Mouse (Mus musculus): Measurements from ENCODE around the gene Gm5485.

Gm5485 gene

DNA sequence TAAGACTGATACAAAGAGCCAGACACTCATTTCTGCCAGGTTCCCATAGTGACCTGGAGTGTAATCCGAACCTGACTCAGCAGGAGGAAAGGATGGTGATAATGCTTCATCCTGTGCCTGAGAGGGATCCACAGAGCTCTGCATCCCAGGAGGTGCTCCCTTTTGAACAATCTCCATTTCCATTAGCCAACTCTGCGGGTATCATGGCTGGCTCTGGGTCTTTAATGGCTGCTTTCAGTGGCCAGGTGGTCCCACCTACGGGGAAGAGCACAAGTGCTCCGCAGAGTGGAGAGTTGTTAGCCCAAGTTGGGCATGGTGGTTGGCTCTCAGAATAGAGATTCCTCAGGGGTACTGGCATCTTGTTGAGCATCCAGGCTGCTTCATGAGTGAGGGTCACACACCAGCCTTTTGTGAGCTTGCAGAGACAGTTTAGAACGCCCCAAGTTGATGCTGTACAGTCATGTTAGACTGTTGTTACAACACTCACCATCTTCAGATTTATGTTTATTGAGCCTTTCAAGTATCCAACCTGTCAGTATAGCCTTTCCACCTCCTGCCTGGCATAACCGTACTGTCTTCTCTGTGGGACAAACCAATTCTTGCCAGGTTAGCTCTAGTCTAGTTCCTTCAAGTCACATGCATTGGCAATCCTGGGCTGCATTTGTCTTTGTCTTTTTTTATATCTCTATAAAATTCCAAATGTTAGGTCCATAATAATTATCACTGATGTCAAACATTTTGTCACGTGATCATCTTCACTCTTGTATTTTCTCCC, 38.3 kb downstream of the Gm5485 start:
- no peak for DNase-seq (ENCODE audit: low read depth, low spot score)

DNA sequence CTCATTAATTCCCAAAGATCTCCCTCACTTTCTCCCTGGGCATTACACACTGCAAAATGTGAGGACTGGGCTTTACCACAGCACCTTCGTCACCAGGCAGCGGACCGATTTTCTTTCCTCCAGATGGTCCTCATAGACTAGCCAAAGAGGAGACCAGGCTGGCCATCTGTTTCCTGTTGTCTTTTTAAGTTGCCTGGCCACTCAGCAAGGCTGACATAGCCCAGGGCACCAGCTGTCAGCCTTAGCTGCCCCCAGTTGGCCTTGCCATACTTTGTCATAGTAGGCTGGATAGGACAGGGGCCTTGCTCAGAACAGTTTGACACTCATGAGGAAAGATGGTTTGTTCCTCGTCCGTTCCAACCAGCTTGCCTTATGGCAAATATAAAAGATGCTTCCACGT, 39.8 kb downstream of the Gm5485 start:
- no peak for DNase-seq (ENCODE audit: low read depth, low spot score)

DNA sequence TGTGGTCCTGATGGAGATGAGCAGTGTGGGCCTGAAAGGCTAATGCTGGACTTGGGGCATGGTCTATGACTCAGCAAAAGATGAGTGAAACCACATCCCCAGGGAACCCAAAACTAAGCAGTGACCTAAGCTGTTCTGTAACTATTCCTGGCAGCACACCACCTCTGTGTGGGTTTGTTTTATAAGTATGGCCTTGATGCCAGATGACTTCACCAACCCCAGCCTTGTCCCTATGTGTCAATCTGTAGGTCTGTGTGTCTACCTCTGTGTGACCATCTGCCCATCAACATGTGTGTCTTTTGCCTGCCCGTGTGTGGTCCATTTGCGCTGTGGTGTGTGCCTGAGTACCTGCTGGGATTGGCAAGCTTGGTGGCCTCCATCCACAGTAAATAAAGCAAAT, 44.1 kb downstream of the Gm5485 start:
- DNase-seq (ENCODE audit: low read depth, low spot score) = no peak

DNA sequence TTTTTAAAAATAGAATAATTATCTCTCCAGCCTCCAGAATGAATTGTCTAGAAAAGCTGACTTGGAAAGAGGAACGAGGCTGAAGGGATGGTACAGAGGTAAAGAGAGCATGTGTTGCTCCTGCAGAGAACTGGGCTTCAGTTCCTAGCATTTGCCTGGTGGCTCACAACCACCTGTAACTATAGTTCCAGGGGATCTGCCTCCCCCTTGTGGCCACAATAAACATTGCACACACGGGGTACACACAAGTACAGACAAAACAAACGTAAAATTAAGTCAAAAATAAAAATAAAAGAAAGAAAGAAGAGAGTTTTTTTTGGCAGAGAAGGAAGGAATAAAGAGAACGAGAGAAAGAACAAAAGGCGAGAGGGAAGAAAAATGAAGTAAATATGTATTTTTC, 45.4 kb downstream of the Gm5485 start:
- DNase-seq (ENCODE audit: low read depth, low spot score) = no peak

DNA sequence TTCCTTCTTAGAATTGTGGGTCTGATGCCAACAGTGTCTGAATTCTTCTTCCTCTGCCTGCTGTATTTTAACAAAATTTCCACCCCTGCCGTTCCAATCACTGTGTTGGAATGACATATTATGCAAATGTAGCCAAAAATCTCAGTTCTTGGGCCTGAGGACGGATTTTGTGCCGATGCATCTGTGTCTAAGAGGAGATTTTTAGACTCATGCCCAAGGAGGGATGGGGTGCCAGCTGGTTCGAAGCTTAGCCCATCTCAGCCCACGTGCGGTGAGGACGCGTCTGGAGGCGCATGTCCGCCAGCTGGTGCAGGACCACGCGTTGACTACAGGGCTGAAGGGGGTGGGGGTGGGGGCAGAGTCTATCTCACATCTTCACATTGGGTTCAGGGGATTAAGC, 51.3 kb downstream of the Gm5485 start:
- peak; percentile 30 for DNase-seq (ENCODE audit: low read depth, low spot score)

DNA sequence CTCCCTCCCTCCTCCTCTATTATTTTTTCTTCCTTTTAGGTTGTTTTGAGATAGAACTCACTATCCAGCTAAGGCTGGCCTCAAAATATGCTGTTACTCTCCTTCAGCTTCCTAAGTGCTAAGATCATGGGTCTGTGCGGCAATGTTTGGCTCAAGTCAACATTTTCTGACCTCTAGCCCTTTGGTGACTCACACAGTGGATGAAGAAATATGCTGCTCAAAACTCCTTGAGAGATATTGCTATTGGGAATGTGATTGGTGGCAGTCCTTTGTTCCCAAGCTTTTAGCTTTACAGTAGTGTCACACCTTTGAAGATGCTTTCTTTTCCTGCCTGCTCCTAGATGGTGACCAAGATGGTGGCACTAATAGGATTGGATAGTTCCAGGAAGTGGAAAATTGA, 55.8 kb downstream of the Gm5485 start:
- DNase-seq (ENCODE audit: low read depth, low spot score) = no peak

DNA sequence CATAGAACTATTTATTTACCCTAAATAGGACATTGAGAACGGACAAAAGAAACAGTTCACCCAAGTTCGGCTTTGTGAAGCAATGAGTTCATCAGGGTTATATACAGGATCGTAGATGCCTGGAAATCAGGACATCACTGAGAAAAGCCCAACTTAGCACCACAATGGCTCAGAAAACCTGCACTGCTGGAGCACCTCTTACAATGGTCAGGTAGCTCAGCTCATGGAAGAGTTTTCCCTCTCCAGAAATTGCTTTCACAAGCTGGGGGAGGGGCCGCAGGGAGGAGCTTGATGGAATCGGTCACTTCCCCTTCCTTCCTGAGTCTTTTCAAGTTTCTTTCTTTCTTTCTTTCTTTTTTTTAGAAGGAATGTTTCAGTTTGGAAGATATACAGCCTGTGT, 56.5 kb downstream of the Gm5485 start:
- DNase-seq (ENCODE audit: low read depth, low spot score) = no peak

All from brain, embryonic 18.5 days (tissue).